Mouse (Mus musculus): ENCODE measurements around the gene Hs3st4. TPM values are rescaled to one million over a fixed set of nuclear protein-coding genes. Genes with fewer than 3 reads are reported as not detected.

The Hs3st4 gene
- total RNA-seq, 2 experiments from 2014 or later: 50.7 to 62.8 TPM

DNA sequence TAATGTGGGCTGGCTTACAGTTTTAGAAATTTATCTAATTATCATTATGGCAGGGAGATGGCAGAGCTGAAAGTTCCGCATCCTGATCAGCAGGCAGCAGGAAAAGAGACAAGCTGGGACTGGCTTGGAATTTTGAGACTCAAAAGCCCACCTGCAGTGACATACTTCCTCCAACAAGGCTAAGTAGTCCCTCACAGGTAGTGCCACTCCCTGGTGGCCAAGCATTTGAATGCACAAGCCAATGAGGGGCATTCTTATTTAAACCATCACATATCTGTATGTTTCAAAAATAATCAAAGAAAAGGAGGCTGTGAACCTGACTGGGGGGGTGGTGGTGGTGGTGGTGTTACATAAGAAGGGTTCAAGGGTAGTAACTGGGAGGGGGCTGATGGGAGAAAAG lies 101.1 kb downstream of the Hs3st4 start:
- DNase-seq (ENCODE audit: low spot score in 2 of 2): no peak
- intact Hi-C loops (cut with DNase I): no loop called here

DNA sequence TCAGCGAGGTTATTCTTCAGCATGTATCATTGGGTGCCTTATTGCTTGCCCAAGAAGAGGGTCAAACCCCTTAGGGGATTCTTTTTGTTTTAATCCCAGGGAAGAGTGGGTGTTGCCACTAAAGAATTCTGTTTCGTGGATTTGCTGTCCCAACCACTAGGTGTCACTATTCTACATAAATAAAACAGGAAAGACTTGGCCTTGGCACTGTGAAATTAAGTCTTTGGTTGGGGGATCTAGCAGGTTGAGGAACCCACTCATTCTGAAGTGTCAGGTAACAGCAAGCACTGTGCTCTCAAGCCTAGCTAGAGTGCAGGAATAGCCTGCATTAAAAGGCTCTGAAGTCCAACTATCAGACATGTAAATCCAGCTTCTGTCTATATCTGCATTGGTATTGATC lies 146.3 kb downstream of the Hs3st4 start:
- intact Hi-C loops (cut with DNase I): loop anchor here (5.0 kb wide), 3 partner anchors 653 to 1263 kb away; no protein-coding TSS in a partner anchor
- no peak for DNase-seq (ENCODE audit: low spot score in 2 of 2)

DNA sequence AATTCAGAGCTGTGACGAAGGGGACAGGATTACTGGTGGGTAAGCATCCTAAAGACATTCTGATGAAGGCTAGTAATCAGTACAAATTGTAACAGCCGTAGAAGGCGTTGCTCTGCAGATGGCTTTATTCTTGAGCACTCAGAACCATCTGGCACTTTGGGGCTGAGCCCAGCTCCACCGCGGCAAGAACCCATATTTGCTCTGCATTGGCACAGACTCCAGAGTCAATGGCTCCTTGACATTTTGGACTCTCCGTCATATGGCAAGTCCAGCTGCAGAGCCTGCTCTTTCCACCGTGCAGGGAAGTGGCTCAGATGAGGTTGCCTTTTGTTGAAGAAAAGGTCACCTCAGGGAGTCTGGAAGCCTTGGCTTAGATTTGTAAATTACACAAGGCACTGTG lies 148.6 kb downstream of the Hs3st4 start:
- peak; percentile 69 to 76 for DNase-seq (ENCODE audit: low spot score in 2 of 2)
- intact Hi-C loops (cut with DNase I): no loop called here

DNA sequence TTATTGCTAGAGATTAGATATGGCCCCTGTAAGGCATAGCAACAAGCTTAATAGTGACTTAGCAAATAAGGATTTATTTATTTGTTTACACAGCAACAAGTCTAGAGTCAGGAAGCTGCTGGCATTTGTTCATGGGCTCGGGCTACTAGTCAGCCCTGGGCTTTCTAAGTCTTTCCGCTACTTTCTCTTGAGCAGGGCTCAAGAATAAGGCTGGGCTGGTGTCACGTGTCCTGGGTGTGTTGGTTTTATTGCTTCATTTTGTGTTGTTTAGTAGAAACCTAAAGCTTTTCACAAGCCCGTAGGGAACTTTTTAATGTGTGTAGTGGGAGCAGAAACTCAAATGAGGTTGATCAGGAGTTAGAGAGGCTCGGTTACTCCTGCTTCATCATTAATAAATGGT lies 153.5 kb downstream of the Hs3st4 start:
- no peak for DNase-seq (ENCODE audit: low spot score in 2 of 2)
- intact Hi-C loops (cut with DNase I): no loop called here

DNA sequence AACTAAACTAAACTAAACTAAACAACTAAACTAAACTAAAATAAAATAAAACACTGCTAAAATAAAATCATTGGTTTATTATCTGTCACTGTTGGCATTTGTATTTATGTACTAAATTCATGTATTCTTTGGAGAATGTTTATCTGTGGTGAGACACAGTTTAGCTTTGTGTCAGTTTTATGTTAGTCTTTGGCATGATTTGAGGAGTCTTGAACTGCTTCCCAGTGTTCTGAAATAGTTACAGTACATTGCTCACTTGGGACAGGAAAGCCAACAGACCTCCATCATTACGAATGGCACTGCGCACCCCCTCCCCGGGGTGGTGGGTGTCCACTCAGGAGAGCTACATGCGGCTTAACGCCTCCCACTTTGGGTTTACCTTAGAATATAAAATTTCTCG lies 158.6 kb downstream of the Hs3st4 start:
- no peak for DNase-seq (ENCODE audit: low spot score in 2 of 2)
- intact Hi-C loops (cut with DNase I): no loop called here

DNA sequence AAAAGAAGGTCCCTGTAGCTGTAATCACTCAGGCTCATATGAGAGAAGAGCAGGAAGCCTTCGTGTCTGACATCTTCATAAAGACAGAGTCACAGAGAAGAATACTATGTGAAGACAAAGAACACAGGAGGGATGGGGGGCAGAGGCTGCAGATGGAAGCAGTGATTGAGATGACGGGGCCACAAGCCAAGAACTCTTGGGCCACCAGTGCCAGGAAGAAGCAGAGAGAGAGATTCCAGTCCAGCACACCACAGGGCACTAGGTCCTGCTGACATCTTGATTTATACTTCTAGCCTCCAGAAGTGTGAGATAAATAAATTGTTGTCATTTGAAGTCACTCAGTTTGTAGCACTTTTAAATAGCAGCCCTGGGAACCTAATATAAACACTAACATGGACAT lies 168.2 kb downstream of the Hs3st4 start:
- DNase-seq (ENCODE audit: low spot score in 2 of 2): no peak
- intact Hi-C loops (cut with DNase I): no loop called here

DNA sequence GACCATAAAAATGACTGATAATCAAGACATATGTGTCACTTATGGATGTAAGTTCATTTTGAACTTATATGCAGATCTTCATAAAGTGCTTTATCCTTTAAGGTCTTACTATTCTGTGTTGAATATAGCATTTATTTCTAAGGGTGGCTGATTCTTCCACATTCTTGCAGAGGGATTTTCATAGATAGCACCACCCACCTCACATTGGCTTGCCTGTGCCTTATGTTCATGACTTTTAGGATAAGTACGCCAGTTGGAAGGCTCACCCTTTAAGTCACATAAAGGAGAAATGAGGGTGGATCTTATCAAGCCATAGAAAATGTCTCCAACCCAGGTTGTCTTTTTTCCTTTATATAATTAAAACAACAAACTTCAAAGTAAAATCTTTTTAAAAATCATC lies 180.6 kb downstream of the Hs3st4 start:
- intact Hi-C loops (cut with DNase I): no loop called here
- no peak for DNase-seq (ENCODE audit: low spot score in 2 of 2)

DNA sequence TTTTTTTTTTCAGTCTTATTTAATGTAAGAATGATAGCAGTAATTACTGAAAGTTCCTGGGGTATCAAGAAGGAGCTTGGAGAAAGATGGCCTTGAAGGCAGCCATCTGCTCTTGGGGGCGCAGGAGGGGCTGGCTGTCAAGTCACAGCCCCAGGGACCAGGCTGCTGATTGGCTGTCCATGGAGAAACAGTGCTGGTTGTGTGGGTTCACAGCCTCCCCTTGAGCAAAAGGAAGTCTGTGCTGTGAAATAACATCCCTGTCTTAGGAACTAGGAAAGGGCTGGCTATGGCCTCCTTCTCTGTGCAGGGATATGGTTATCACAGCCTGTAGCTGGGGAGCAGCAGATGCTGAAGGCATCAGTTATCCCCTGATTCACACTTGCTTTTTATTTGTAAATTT lies 183.6 kb downstream of the Hs3st4 start:
- intact Hi-C loops (cut with DNase I): no loop called here

DNA sequence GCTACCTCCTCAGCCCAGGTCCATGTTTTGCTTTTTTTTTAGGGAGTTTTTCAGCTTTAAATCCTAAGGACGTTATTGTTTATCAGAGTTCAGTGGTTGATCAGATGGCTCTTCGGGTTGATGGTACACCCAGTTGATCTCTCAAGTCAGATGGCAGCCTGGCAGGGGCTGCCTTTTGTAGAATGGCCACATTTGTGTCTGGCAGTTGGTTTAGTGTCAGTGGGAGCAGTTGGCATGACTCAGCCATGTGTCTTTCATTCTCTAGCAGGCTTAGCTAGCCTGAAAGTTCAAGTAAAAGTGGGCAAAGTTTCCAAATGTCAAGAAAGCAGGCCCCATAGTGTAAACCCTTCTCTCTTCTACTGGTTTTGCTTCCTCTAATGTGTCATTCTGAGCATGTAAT lies 186.1 kb downstream of the Hs3st4 start:
- intact Hi-C loops (cut with DNase I): no loop called here
- no peak for DNase-seq (ENCODE audit: low spot score in 2 of 2)

More for the DNA sequence above, 183.6 kb downstream of the Hs3st4 start:
- DNase-seq (ENCODE audit: low spot score in 2 of 2): no peak

DNA sequence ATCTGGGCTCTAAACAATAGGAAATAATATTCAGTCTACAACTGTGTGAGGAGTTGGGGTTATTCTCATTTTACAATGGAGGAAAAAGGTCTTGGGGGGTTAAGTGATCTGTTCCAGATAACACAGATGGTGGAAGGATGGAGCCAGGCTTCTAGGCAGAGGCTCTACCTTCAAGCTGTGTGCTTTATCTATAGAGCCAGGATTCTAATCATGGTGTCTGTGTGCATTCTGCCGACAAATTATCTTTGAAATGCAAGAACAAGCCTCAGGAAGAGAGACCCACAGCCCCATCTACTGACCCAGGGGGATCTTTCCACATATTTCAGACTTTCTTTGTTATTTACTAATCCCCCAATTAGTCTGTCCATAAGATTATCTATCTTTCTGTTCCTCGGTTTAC lies 187.3 kb downstream of the Hs3st4 start:
- intact Hi-C loops (cut with DNase I): no loop called here
- no peak for DNase-seq (ENCODE audit: low spot score in 2 of 2)

DNA sequence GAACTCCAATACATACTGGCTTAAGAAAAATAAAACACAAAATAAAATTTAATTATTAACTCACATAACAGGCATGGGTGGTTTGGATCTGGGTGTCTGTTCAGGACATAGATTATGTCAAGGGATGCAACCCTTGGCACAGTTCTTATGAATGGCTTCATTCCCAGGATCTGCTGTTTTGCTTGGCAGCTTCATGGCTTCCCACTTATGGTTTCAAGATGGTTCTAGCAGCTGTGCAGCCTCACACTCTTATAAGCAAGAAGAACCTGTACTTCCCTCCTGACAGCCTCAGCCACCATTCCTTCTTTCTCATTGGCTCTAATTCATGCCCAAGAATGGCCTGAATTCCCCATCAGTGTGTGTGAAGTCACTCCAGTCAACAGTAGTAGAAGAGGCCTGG lies 189.3 kb downstream of the Hs3st4 start:
- intact Hi-C loops (cut with DNase I): no loop called here
- DNase-seq (ENCODE audit: low spot score in 2 of 2): peak; percentile 10 to 26

DNA sequence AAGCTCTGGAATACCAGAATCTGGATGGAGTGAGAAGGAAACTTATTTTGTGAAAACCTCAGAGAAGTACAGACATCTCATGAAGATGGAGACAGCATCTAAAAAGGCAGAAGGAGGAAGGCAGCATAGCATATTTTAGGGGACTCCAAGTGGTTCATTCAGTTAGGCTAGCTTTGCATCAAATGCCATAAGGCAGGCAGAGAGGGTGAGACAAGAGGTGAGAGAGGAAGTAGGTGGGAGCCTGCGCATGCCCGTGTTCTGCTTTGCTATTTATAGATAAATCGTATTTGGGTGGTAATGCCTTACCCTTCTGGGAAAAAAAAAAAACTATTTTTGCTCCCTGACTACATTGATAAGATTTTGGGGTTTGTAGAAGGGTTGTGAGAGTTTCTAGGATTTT lies 198.3 kb downstream of the Hs3st4 start:
- intact Hi-C loops (cut with DNase I): no loop called here
- peak in 1 of 2 experiments; percentile 15 for DNase-seq (ENCODE audit: low spot score in 2 of 2)

DNA sequence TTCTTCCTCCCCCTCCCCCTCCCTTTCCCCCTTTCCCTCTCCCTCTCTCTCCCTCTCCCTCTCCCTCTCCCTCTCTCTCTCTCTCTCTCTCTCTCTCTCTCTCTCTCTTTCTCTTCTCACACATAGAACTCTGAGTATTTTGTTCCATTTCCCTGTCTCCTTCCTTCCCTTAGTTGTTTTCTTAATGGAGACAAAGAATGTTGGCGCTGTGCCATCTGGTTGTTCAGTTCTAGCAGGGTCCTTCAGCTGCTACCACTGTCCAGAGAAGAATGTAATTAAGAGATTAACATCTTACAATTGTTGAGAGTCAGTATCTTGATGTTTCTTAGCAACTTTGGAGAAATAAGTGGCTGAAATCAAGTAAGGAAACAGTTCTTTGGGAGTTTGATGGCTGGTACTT lies 202.0 kb downstream of the Hs3st4 start:
- intact Hi-C loops (cut with DNase I): no loop called here
- no peak for DNase-seq (ENCODE audit: low spot score in 2 of 2)

DNA sequence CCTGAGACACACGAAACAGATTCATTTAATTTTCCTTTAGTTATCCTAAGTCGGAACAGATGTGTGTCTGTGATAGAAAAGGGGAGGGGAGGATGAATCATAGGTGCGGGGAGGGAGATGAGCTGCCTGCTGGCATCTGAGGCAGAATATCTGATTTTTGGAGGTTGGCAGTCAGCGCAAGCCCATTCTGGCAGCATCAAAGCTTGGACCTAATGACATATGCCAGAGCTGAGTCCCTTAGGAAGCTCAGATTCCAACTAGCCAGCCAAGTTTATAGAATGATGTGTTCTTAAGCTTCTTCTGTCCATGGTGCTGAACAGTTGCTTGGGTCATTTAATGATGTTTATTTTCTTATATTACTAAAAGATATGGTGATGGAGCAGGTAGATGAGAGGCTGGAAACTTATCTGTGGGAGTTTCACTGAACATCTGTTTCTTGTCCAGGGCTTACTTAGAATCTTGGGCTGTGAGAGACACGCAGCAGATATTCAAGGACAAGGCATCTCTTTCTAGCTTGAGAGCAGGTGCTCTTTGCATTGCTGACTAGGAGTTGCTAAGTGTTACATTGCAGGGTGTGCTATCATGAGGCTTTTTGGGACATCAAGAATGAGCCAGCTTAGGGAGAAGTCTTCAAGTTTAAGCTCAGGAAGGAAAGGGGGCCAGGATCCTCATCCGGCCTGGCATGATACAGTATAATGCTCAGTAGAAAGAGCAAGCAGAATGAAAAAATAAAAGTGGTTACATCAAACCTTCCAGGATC lies 216.3 kb downstream of the Hs3st4 start:
- DNase-seq (ENCODE audit: low spot score in 2 of 2): peak in 1 of 2 experiments; percentile 47
- intact Hi-C loops (cut with DNase I): no loop called here

DNA sequence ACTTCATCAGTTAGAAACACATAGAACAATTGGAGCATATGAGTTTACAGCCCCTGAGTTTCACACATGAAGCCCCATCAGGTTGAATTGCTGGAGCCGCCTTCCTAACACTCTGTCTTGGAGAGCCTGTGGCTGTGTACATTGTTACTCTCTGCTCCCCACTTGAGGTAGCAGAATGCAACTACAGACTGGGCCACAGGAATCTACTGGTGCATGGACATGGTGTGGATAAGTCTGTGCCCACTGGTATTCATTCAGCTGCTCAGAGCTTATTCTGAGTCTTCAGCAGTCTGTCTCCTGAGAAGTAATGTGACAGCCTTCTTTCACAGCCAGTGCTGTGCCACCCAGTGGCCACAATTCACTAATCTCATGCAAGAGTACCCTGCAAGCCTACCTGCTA lies 234.3 kb downstream of the Hs3st4 start:
- intact Hi-C loops (cut with DNase I): no loop called here
- DNase-seq (ENCODE audit: low spot score in 2 of 2): no peak

DNA sequence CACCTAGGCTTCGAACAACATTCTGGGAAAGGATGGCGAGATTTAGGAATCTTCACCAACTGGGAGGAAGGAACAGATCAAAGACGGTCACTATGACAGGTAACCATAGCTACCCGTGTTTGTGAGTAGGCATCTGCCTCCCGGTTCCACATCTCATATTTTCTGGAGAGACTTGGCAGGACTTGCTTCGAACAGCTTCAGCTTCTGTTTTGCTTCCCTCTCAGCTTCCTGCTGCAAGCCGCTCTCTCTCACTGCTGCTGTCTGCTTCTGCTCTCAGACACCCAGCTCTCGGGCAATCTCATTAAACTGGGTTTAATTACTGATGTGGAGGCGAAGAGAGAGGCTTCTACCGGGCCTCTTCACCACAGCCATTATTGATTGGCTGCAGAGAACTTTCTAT lies 237.9 kb downstream of the Hs3st4 start:
- intact Hi-C loops (cut with DNase I): no loop called here
- peak; percentile 21 to 36 for DNase-seq (ENCODE audit: low spot score in 2 of 2)

DNA sequence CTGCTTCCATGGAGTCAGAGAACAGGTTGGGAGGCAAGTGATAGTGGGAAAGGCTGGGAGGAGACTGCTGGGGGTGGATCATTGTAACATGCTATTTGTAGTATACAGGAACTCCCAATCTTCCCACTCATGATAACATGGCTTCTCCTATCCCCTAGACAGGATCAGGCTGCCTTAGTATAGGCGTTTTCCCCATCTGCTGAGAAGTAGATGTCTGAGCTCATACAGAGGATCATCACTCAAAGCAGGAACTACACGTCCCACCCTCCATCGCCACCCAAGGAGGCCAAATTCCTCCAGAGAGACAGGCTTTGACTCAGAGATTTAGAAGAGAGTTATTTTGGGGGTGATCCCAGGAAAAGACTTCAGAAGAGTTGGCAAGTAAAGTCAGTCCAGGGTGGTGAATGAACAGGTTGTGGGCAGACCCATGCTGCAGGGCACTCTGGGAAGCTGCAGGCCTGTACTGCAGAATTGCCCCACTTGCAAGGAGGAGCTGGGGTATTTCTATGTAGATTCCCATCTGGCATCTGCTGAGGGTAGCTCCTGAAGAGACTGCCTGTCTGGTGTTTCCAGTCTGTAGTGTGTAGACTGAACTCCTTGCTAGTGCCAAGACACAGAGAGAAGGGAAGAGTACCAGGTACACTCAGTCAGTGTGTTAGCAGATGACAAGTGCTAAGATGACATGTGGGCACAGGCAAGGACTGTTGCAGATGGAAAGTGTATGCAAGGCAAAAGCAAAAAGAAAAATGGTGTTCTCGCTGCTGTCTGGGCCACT lies 255.4 kb downstream of the Hs3st4 start:
- intact Hi-C loops (cut with DNase I): no loop called here
- peak; percentile 38 to 46 for DNase-seq (ENCODE audit: low spot score in 2 of 2)

DNA sequence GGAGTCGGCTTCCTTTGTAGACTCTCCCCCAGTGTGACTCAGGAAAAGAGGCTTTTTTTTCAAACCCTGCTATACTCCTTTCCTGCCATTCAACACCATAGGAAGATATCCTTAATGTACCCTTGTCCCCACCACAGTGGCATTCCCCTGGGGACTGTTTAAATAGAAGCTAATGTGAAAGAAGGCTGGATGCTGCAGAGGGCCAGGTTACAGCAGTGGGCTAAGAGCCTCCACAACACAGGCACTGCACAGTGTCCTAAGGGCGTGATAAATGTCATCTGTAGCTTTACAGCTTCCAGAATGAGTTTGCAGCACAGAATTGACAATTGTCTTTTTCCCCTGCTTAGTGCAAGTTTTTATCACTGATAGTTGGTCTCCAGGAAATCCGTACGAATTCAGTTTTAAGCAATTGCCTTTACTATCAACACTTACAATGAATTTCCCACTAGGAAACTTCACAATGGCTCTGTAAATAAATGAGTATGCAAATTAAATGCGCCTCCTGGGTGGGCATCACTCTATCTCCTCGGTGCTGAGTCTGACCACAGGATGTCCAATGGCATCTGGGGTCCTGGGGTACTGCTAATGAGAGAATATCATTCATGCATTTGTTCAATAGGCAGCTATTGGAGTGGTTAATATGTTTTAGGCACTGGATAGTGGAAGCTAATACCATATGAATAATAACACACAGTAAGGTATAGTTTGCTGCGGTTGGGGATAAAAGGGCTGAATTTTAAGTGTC lies 257.4 kb downstream of the Hs3st4 start:
- no peak for DNase-seq (ENCODE audit: low spot score in 2 of 2)
- intact Hi-C loops (cut with DNase I): no loop called here

DNA sequence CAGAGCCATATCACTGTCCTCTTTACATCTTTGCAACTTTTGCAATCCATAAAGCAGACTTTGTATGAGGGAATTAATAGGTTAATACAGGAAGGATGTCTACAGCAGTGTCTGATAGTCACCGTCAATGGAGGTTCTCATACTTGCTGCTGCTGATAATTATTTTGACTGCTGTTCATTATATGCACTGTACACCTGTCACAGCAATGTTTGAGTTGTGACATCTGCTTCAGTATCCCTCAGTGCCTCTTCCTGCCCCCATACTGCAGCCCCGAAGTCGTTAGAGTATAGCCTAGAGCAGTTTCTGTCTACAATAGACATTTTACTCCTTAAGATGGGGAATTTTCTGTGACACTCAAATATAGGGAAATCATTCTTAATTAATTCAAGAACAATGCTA lies 267.2 kb downstream of the Hs3st4 start:
- DNase-seq (ENCODE audit: low spot score in 2 of 2): no peak
- intact Hi-C loops (cut with DNase I): no loop called here

DNA sequence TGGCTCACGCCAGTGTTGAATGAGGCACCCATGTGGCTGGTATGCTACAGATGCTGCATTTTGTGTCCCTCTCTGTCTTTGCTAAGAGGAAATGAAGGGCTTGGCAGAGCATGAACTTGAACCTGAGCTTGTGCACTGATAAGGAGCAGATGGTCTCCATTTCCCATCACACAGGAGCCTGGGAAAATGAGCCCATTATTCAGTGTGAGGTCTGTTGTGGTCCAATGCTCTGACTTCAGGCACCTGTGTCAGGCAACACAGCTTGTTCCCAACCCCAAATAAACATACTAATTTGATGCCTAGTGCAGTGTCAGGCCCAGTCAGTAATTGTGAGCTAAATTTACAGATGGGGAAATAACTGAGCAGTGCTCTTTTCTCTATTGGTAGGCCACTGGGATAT lies 267.9 kb downstream of the Hs3st4 start:
- intact Hi-C loops (cut with DNase I): no loop called here

DNA sequence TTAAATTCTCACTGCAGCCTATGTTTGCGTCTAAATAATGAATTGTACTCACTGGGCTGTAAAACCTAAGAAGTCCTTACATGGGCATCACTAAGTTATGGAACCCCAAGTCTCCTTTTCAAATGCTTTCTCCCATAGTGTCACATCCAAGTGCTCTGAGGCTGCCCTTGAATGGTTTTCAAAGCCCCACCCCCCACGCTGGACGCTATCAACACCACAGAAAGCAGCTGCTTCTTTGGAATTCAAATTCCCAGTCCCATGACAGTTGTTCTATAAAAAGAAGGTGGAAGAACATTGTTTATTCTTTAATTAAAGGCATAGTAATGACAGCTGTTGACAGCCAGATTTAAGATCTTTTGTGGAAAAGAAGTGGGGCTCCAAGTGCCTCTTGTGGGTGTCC lies 275.8 kb downstream of the Hs3st4 start:
- intact Hi-C loops (cut with DNase I): no loop called here
- no peak for DNase-seq (ENCODE audit: low spot score in 2 of 2)

More for the DNA sequence above, 267.9 kb downstream of the Hs3st4 start:
- DNase-seq (ENCODE audit: low spot score in 2 of 2): no peak

All from left cerebral cortex, postnatal 36 days (tissue).